Mouse (Mus musculus) induced T-regulatory cell, adult 2 months (primary cell): ENCODE measurements around the gene Cldn18.
A peak's percentile ranks its signal among the peaks of the same experiment; 100 is the strongest.

Experiments used
- DNase-seq: peaks from one replicate; pipeline ENCODE4 v3.0.0-alpha.2; 2012; ENCODE audit warnings: low read depth

Cldn18 gene

GRCm38 (mm10) chr9:99717134-99717533, at the start of gene Cldn18:
Gene Cldn18 (minus strand): TSS chr9:99717267.
- no peak for DNase-seq

GRCm38 (mm10) chr9:99763530-99763929, 46.5 kb upstream of the Cldn18 start:
- DNase-seq = no peak

GRCm38 (mm10) chr9:99750272-99750671, 33.2 kb upstream of the Cldn18 start:
- DNase-seq = no peak

GRCm38 (mm10) chr9:99748279-99748678, 31.2 kb upstream of the Cldn18 start:
- no peak for DNase-seq

GRCm38 (mm10) chr9:99747731-99748130, 30.7 kb upstream of the Cldn18 start:
- no peak for DNase-seq

- no peak for DNase-seq
Measured at GRCm38 (mm10) chr9:99744548-99744947, 27.5 kb upstream of the Cldn18 start.

- peak; percentile 2 for DNase-seq
Measured at GRCm38 (mm10) chr9:99729943-99730646, 13.0 kb upstream of the Cldn18 start.

GRCm38 (mm10) chr9:99727819-99728218, 10.8 kb upstream of the Cldn18 start:
- no peak for DNase-seq

GRCm38 (mm10) chr9:99725278-99725677, 8.2 kb upstream of the Cldn18 start:
- no peak for DNase-seq

- no peak for DNase-seq
Measured at GRCm38 (mm10) chr9:99720011-99720410, 2.9 kb upstream of the Cldn18 start.

- DNase-seq = no peak
Measured at GRCm38 (mm10) chr9:99710297-99710696, 6.8 kb downstream of the Cldn18 start.

GRCm38 (mm10) chr9:99709588-99710248, 7.3 kb downstream of the Cldn18 start:
- DNase-seq = no peak

- DNase-seq = no peak
Measured at GRCm38 (mm10) chr9:99707425-99708126, 9.5 kb downstream of the Cldn18 start.

- DNase-seq = no peak
Measured at GRCm38 (mm10) chr9:99706264-99706663, 10.8 kb downstream of the Cldn18 start.

- DNase-seq = no peak
Measured at GRCm38 (mm10) chr9:99703711-99704110, 13.4 kb downstream of the Cldn18 start.

GRCm38 (mm10) chr9:99702215-99702614, 14.9 kb downstream of the Cldn18 start:
- DNase-seq = no peak

GRCm38 (mm10) chr9:99701187-99701586, 15.9 kb downstream of the Cldn18 start:
- no peak for DNase-seq

GRCm38 (mm10) chr9:99699752-99700389, 17.2 kb downstream of the Cldn18 start:
- DNase-seq = peak; percentile 69

GRCm38 (mm10) chr9:99694961-99695360, 22.1 kb downstream of the Cldn18 start:
- DNase-seq = no peak

- no peak for DNase-seq
Measured at GRCm38 (mm10) chr9:99690386-99690785, 26.7 kb downstream of the Cldn18 start.

- DNase-seq = no peak
Measured at GRCm38 (mm10) chr9:99689796-99690195, 27.3 kb downstream of the Cldn18 start.

- no peak for DNase-seq
Measured at GRCm38 (mm10) chr9:99685536-99686231, 31.4 kb downstream of the Cldn18 start.
